Mouse (Mus musculus) c-Kit-negative CD71-positive TER-119-positive erythroid progenitor cells, embryonic 14.5 days (primary cell): ENCODE results near the gene Lbh.

Experiments
- DNase-seq: peaks from one replicate; pipeline ENCODE4 v3.0.0-alpha.2; 2013; ENCODE audit warnings: low read depth, low spot score

The Lbh gene

DNA sequence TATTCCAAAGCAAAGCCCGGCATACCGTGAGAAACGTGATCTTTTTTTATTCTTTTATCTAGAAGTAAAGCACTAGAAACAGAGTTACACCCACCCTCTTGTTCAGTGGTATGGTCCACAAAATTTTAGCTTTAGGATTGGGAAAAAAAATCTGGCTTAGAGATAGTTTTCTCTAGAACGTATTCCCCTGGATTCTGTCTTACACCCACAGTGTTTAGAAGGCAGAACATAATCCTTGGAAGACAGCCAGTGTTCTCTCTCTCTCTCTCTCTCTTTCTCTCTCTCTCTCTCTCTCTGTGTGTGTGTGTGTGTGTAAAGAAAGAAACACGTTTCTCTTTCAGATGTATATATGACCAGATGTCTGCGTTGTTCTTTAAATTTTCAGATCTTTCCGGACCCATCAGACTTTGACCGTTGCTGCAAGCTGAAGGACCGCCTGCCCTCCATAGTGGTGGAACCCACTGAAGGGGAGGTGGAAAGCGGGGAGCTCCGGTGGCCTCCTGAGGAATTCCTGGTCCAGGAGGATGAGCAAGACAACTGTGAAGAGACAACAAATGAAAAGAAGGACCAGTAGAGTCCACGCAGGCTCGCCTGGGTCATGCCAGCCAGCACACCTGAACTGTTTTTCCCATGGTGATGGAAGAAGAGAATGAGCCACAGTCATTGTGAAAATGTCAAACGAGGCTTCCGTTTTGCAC is 20.9 kb downstream of the Lbh start:
- no peak for DNase-seq

DNA sequence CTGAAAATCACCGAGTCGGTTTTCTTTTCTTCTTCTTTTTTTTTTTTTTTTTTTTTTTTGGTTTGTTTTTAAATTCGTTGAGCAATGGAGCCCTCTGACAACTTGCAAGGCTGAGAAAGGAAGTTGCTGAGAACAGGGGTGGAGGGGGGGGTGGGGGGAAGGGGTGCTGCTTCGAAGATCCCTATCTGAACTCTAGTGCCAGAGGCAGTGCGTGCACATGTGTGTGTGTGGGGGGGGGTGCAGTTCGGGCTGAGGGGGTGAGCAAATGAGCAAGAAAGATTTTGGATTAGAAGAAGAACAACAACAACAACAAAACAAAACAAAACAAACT is 21.4 kb downstream of the Lbh start:
- DNase-seq = no peak

DNA sequence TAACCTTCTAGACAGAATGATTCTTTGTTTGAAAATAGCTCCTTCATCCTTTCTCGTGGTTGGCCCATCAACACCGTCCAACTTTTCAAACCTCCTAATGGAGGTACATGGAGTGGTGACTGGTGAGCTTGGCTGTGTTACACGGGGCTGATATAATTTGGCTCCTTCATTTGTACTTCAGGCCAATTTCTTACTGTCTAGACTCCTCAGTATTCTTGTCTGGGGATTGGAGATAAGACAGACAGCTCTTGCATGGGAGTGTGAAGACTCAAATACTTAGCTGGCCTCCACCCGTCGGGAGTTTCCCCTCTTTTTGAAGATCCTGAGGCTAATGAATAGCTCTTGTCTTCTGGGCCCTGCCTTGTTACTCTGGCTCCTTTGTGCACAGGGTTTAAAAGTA is 26.3 kb downstream of the Lbh start:
- DNase-seq = no peak

DNA sequence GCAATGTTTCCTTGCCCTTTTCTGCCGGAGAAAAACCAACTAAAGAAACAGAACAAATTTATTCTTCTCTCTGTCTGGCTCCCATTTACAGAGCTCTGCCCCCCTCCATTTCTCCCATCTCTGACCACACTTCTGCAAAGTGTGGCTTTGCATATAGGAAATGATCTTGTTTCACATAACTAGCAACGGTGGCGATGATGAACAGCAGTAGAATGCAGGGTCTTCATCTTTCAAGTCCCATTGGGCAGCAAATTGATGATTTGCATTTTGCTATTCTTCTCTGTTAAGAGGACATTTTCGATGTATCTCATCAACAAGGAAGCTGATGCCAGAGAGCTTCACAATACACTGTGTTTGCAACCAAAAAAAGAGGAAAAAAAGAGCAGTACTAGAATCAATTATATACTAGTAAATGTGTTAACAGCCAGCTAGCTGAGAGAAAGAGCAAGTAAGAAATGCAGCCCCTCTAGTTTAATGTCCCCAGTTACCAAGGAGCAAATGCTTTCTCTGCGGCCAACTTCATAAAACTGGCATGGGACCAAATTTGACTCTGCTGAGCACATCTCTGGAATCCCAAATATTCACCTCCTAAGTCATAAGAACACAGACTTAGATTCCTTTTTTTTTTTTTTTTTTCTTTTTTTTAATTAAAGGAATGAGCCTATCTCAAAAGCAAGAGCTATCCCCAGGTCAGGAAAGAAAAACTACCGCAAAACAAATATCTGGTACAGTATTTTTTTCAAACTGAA is 29.2 kb downstream of the Lbh start:
- no peak for DNase-seq

DNA sequence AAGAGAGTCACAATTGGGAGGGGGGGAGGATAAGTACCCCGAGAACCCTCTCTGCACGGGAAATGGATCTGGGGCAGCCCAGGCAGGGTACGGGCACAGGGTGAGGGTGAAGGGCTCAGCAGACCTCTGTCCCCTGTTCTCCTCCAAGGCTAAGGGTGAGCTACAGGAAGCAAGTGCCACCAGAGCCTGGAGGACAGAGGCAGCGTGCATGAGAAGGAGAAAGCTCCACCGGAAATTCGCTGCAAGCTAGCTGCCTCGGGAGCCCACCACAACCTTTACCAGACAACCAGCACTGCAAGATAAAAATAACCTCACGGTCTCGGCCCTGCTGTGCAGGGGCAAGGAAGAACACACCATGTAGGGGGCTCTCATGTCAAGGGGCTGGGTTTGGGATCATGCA is 30.0 kb downstream of the Lbh start:
- no peak for DNase-seq

DNA sequence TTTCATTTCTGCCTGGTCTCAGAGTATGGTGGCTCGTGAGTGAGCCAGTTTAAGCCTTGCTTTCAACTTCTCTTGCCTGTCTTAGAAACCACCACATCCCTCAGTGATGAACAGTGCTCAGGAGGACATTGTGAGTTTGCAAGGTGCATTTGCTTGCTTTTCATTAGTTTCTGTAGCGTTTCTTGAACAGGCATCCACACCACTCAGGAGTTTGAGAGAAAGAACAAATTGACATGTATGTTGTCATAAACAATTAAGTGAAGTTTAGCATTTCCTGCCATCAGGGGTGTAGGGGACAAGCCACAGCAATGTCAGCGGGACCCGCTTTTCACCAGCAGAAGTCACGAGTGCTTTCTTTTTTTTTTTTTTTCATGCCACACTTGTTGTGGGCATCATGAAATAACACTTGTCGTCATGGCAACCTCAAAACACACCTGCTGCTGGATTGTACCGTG is 31.2 kb downstream of the Lbh start:
- DNase-seq = no peak

DNA sequence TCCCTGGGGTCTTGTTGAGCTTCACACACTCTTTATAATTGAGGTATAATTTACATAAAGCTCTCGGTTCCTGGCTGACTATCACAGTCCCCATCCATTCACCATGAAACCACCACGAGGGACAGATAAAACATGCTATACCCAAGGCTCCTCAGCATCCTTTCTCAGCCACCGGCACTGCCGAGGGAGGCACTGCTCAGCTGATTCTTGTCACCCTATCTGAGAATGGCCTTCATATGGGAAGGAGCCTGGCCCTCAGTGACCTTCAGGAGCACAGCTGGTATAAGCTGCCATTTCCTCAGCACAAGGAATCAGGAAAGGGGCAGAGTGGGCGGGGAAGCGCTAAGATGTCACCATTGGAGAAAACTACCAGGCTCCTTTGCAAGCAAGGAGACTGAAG is 33.2 kb downstream of the Lbh start:
- no peak for DNase-seq

DNA sequence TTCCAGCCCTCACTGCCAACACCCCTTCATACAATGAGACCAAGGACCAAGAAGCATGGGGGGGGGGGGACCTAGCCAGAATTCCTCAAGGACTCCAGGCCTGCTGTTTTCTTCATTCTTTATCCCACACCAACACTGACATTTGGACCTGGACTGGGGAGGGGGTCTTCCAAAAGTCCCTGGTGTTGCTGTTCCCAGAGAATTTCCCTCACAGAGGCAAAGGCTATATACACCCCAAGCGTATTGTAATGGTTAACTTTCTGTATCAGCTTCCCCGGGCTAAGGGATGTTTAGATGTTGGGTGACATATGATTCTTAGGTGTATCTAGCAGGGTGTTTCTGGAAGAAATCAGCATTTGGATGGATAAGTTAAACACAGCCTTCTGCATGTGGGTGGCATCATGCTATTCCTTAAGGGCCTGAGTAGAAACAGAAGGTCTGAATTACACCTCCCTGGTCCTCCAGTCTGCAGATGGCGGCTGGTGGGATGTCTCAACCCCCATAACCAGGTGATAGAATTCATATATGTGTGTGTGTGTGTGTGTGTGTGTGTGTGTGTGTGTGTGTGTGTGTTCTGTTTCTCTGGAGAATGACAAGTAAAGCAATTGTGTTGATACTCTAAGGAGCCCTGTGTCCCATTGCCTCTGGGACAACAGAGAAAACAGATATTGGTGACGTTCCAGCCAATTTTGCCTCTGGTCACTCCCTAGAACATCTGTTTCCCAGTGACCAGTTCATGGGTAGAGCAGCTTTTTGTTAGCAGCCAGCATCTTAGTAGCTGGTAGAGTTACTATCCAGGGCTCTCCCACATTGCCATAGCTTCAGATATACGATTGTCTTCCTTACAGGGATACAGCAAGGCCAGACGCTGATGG is 35.9 kb downstream of the Lbh start:
- no peak for DNase-seq

DNA sequence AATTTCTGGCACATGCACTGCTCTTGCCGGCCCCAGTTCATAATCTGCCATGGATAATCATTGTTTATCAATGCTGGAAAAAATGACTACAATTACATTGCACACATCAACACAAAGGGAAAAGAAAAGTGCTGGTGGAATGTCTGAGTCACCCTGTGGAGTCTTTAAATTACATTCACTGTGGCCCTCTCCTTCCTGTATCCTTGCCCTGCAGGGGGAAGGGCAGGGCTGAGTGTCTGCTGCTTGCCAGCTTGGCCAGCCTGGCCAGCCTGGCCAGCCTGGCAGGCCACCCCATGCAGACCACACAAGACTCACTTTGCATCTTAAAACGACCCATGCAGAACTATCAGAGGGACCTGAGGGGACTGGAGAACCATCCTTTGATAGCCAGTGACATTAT is 37.4 kb downstream of the Lbh start:
- DNase-seq = no peak

DNA sequence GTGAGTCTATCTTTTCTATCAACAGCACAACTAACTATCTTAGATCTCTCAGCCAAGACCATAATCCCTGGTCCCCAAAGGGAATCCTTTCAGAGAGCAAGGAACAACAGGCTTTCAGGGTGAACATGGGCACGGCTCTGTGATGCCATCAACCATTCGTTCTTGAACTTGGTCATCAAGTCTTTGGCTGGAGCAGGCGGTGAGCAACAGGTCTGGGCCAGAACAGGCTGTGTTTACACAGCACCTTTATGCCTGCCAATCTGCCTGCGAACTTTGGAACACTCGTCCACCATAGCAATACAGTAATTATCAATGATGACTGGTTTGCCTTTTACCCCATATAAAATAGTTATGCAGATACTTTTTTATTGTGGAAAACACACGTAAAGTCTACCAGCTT is 38.9 kb downstream of the Lbh start:
- no peak for DNase-seq

DNA sequence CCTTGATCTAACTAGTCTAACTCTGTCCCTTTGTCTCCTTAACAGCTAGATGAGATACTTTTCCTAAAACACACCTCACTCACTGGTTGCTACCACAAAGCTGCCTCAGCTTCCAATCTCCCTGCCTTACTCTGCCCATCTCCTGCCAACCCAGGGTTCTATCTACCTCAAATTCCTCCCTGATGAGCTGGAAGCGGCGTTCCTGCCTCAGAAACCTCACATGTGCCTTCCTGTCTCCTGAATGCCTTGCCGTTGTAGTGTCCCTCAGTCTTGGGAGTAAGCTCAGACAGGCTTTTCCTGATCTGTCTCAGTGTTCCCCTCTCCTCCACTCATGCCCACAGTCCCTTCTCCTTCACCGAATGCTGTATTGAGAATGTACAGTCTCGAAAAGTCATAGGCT is 40.8 kb downstream of the Lbh start:
- no peak for DNase-seq

DNA sequence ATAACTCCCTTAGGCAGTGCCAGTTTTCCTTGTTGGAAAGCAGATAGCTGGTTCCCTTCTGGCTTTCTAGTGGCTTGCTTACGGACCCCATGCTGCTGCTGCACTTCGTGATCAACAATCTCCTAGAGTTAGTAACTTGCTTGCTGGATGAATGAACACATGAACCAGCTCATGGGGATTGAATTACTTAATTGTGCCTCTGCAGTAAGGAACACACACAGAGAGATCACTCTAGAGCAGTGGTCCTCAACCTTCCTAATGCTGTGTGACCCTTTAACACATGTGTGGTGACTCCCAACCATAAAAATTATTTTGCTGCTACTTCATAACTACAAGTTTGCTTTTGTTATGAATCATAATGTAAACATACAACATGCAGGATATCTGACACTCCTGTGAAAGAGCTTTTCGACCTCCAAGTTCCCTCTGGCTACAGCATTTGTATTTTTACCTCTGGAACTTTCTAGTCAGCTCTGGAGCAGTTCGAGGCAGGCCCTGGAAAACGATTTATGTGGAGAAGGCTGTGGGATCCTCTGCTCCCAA is 41.5 kb downstream of the Lbh start:
- no peak for DNase-seq

DNA sequence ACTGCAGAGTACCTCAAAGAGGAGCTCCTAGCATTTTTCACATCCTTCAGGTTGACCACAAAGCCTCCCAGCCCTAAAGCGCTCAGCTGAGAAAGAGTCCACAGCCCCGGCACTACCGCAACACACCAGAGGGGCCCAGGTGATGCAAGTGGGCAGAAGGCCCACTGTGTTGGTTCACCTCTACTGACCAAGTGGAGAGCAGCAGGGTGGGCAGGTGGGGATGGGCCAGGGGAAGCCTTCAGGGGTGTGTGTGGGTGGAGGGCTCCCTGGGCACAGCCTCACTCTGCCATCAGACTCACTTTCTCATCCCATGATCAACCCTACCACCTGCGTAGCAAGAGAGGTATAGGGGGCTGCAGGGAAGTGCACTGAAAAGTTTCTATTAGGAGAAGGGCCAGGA is 42.1 kb downstream of the Lbh start:
- no peak for DNase-seq

DNA sequence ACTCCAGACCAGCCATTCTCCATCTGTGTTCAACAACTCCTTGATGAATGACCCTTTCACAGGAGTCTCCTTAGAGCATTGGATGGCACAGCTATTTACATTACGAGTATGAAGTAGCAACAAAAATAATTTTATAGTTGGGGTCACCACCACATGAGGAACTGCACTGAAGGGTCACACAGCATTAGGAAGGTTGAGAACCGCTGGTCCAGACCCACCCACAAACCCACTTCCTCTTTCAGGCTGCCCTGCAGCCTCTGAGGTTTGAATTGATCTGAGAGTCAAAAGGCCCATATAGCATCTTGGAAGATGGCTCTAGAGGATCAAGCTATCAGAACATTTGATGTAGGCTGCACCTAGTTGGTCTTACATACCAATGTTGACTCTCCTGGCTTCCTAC is 42.8 kb downstream of the Lbh start:
- DNase-seq = no peak

DNA sequence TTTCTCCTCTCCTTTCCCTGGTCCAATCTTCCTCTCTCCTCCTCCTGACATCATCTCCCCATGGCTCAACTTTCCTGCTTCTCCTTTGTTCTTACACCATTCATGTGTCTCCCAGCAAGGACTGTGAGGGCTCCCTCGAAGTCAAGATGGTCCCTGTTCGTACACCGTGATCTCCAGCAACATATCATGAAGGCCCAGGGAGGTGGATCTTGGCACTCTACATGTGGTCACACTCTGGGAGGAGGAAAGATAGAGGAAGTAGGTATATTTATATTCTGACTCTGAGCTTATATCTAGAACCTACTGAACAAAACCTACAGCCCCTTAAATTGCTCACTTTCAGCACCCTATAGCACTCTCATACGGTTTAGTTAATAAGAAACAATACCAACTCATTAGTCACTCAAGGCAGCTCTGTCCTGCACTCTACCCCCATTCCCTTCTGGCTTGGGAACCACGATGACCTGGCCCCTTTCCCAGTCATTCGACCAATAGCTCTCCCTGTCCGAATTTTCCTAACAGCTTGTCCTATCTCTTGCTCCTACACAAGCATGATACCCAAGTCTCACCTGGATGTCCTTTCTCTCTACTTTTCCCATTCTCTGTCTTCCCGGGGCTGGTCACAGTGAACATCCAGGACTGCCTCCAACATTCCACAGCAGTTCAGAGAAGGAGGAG is 44.0 kb downstream of the Lbh start:
- DNase-seq = no peak

DNA sequence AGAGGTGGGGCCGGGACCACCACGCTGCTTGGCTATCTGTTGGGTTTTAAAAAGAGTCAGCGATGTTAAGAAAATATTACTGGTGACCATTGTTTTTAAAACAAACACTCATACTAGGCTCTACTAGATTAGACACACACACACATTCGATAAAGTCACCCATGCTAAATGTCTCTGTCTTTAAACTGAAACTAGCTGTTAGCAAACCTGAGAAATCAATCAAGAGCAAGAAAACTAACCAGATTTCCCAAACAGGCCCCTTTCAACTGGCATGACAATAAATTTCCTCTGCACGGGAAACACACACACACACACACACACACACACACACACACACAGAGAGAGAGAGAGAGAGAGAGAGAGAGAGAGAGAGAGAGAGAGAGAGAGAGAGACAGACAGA is 47.6 kb downstream of the Lbh start:
- no peak for DNase-seq

DNA sequence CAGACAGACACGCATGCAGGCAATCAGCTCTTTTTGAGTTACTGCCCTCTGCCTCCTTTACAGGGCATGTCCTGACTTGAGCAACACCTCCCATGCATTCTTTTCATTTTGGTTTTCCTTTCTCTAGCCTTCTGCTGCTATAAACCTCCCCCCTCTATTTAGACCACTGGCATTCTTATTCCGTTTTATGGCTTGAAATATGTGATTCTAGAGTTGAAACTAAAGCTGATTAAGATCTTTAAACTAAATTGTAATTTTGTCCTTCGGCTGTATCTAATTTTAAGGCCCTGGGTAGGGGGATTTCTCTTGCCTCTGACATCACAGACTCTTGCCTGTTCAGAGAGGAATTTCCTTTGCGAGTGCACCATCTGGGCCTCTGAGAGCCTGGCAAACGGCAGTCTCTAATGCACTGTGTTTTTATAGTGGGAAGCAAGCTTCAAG is 48.0 kb downstream of the Lbh start:
- no peak for DNase-seq

DNA sequence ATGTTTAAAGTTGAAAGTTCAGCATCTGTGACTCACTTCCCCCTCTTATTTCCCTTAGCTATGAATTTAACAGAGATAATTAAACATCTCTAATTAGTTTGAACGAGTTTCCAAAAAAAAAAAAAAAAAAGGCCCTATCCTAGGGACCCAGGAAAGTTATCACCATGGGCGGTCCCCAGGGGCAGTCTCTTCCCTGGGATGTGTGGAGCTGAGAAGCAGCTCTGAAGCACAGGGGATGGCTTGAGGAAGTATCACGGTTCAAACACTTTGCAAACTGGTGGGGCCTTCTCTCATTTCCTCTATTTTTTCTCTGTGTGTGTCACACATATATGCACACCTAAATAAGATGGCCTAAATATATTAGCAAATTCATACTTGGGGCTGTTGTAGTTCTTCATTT is 48.8 kb downstream of the Lbh start:
- no peak for DNase-seq

DNA sequence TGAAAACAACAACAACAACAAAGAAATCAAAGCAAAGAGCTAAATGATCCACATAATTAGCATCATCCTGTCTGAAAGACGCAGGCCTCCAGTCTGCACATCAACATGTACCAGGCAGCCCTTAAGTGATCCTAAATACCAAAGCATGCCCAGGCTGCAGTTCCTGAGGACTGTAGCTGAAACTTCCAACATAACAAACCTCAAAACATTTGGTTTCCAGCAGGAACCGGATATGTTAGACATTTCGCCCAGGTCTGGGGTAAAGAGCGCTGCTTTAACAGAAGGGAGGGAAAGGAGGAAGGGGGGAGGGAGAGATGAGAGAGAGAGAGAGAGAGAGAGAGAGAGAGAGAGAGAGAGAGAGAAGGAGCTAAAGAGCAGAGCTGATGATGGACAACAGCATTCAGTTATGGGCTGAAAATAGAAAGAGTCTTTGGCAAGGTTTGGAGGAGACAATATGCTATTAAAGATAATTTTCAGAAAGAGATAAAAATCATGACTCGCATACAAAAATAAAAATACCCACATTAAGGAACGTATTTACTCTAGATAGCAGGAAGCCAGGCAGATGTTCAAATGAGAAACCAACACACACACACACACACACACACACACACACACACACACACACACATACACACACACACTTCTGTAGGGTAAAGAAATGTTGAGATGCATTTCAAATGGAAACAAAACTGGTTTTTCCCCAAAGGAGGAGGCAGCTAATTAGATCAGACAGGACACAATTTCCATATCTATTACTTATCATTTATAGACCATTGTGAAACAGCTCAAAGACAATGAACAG is 49.5 kb downstream of the Lbh start:
- no peak for DNase-seq

DNA sequence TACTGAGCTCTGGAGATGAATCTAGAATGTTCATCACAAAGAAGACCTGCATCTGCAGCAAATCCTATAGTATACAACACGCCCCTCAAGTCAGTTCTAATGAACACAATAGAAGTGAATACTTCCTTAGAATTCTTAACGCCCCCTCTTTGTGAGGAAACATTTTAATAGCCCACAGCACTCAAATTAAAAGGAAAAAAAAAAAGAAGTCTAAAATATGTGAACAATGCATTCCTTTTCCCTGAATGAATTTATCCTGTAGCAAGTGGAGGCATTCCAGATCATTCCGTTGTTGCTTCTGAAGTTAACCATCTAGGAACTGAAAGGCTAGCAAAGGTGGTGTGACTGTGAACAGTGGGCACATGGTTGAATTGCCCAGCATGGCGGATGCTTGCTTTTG is 50.6 kb downstream of the Lbh start:
- no peak for DNase-seq

DNA sequence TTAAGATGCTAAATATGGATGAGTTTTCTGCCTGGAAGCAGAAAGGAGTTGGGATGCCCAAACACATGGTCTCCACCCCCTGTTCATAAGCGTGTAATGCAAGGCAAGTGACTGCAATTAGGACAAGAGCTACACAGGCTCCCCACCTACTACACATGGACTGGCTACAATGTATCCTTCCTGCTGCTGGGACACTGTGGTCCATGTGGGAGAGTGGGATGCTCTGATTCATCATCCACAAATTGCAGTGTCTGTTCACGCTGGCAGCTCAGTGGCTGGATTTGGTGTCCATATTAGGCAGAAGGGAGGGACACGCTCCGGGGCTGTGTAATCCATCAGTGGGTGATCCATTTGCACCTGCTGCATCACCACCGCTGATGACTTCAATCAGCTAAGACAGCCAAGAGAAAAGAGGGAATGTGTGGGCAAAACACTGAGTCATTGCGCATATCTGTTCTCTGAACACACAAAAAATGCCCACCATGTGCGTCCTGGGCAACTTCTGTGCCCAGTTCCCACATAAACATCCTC is 52.6 kb downstream of the Lbh start:
- no peak for DNase-seq
